Mouse (Mus musculus) C2C12 (cell line): ENCODE data around the gene Col13a1. TPM values are rescaled to one million over a fixed set of nuclear protein-coding genes. Genes with fewer than 3 reads are reported as not detected.

Experiments
- H3K27me3 ChIP-seq: one replicate; pipeline ENCODE4 v1.6.1; 2011; ENCODE audit not compliant: control insufficient read depth, insufficient read depth, insufficient read length
- H3K36me3 ChIP-seq: one replicate; pipeline ENCODE4 v1.6.1; 2011; ENCODE audit not compliant: control insufficient read depth, insufficient read depth
- H3K4me3 ChIP-seq: one replicate; pipeline ENCODE4 v1.5.1; 2011; ENCODE audit warnings: mild to moderate bottlenecking, control low read depth; ENCODE audit not compliant: poor library complexity, insufficient read depth, severe bottlenecking
- H3K79me2 ChIP-seq: one replicate; pipeline ENCODE4 v1.6.1; 2011; ENCODE audit not compliant: control insufficient read depth, insufficient read depth
- H3K79me3 ChIP-seq: one replicate; pipeline ENCODE4 v1.6.1; 2011; ENCODE audit warnings: low read depth, control low read depth
- H3ac ChIP-seq: one replicate; pipeline ENCODE3; 2011; ENCODE audit warnings: low read depth; ENCODE audit not compliant: control insufficient read depth, insufficient read length
- CEBPB ChIP-seq: IDR thresholded peaks from one replicate; pipeline ENCODE4 v1.6.1; 2011; ENCODE audit warnings: low read depth, mild to moderate bottlenecking, control low read depth, moderate library complexity
- CTCF ChIP-seq: IDR thresholded peaks from one replicate; pipeline ENCODE4 v1.5.1; 2011; ENCODE audit not compliant: control insufficient read depth, insufficient read depth, insufficient read length
- FOSL1 ChIP-seq: IDR thresholded peaks from one replicate; pipeline ENCODE4 v1.8.0; 2011; ENCODE audit warnings: mild to moderate bottlenecking, low read length; ENCODE audit not compliant: poor library complexity, insufficient read depth, severe bottlenecking
- MAX ChIP-seq: IDR thresholded peaks from one replicate; pipeline ENCODE4 v1.6.1; 2011; ENCODE audit warnings: mild to moderate bottlenecking, control low read depth
- MYOD1 ChIP-seq: IDR thresholded peaks from one replicate; pipeline ENCODE4 v1.6.1; 2011; ENCODE audit warnings: low read depth; ENCODE audit not compliant: control insufficient read depth, insufficient read length
- MYOG ChIP-seq: IDR thresholded peaks from one replicate; pipeline ENCODE4 v1.6.1; 2011; ENCODE audit not compliant: control insufficient read depth, insufficient read length; ENCODE audit errors: extremely low read depth
- USF1 ChIP-seq: IDR thresholded peaks from one replicate; pipeline ENCODE4 v1.6.1; 2011; ENCODE audit warnings: low read depth, mild to moderate bottlenecking, control low read depth, moderate library complexity
- polyA plus RNA-seq: library from polyadenylated mRNA; unstranded; fragments of >200 nt; fragmentation: generic; extraction: Trizol; gene quantifications from one replicate; pipeline ENCODE4 v1.2.1, GENCODE M21; 2012; ENCODE audit warnings: missing spikeins

The Col13a1 gene
- polyA plus RNA-seq, 1 experiment, result not detected

DNA sequence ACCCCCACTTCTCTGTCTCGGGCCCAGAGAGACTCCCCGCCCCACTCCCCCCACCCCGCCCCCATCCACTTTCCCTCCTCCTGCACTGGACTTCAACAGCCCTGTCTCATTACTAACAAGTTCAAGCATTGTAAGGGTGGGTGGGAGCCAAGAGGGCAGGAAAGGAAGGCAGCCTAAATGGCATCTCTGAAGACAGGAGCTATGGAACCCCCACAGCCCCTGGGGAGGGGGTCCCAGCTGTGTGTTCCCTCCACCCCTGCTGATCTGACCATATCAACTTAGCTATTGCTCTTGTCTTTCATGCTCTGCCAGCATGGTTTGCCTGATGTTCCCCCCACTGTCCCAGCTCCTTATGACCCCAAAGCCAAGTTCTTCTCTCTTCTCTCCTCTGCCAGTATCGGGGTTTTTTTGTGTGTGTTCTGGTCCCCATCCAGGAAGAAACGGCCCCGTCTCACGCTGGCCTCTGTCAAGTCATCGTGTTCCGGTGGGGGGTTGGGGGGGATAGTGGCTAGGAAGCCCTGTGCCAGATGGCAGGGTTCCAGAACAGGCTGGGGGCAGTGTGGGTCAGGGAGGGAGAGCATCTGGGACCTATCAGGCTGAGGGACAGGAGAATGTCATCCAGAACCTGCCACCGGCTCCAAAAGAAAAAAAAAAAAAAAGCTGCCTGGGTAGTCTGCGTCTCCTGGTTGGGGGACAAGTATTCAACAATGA lies 58.1 kb downstream of the Col13a1 start:
- no peak overlapping the region for H3ac ChIP-seq
- no peaks in the 10 kb centered on the region for H3K79me2 ChIP-seq
- no peak for TF ChIP-seq FOSL1
- TF ChIP-seq MAX, result no peak
- TF ChIP-seq MYOG, result no peak
- no peak for TF ChIP-seq USF1
- TF ChIP-seq CTCF, result no peak
- no peak for TF ChIP-seq CEBPB
- no peak for TF ChIP-seq MYOD1
- no peaks in the 10 kb centered on the region for H3K79me3 ChIP-seq
- no peaks in the 10 kb centered on the region for H3K36me3 ChIP-seq
- H3K4me3 ChIP-seq, result no peak overlapping the region
- no peaks in the 10 kb centered on the region for H3K27me3 ChIP-seq

DNA sequence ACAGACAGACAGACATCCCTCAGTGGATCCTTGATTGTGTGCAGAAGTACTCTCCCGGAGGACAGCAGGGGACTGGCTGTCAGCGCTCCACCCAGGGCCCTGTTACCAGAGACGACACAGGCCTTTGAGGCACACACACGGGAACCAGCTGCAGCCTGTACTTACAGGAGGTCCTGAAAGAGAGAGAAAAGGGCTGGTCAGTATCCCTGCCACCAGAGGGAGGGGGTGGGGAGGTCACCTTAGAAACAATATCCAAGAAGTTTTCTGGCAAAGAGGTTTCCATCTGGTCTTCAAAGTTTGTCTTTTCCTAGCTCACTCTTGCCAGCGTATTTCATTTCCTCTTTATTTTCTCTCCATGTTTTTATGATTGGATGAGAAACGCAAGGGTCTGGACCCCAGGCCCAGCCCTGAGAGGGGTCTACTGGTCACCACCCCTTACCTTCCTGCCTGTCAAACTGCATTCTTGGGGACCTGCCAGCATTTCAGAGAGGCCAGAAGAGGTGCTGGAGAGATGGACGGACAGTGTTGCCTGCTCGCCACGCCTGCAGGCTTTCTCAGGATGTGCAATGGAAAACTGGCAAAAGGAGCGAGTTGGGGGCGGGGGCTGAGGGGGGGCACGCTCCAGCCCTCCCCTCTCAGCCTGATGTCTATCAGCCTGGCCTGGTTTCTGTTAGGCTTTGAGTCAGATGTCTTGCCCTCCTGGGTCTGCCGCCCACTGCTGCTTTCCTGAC lies 58.8 kb downstream of the Col13a1 start:
- Histone ChIP-seq H3K79me2 (no peaks in the 10 kb centered on the region), H3K36me3 (no peaks in the 10 kb centered on the region), H3K79me3 (no peaks in the 10 kb centered on the region), H3K27me3 (no peaks in the 10 kb centered on the region), H3ac (no peak overlapping the region), H3K4me3 (no peak overlapping the region)
- no peak for TF ChIP-seq FOSL1

DNA sequence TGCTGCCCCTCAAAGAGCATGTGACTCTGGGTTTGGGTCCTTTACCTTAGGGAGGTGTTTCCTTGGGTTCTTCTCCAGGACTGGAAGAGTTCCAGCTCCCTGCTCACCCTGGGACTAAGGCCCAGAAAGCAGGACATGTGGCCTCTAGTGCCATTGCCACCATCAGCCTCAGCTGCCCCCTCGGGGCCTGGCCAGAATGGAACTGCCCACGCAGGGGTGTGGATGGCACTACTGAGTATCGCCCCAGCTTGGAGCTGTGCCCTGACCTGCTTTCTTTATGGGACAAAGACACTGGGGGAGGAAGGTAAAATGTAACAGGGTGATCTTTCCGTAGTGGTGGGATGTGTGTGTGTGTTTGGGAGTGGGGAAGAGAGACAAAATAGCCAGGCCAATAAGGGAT lies 59.4 kb downstream of the Col13a1 start:
- H3K4me3 ChIP-seq, result no peak overlapping the region
- no peaks in the 10 kb centered on the region for H3K27me3 ChIP-seq
- TF ChIP-seq CTCF (no peak), CEBPB (no peak), USF1 (no peak), FOSL1 (no peak), MYOG (no peak), MAX (no peak)
- H3K79me3 ChIP-seq, result no peaks in the 10 kb centered on the region
- H3K79me2 ChIP-seq, result no peaks in the 10 kb centered on the region
- H3K36me3 ChIP-seq, result no peaks in the 10 kb centered on the region
- H3ac ChIP-seq, result no peak overlapping the region

DNA sequence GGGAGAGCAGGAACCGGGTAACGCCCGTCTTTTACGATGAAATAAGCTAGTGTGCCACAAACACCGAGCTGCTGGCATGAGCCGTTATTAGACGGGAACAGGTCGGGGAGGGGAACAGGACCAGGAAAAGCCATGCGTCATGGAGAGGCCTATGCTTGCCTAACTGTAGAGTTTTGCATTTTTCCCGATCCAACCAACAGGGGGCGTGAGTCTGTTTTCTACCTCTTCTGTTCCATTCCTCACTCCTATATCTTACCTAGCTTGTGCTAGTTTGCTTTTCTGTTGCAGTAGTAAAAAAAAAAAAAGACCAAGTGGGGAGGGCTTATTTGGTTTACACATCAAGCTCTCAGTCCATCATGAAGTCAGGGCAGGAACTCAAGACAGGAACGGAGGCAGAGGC lies 61.8 kb downstream of the Col13a1 start:
- H3K4me3 ChIP-seq, result no peak overlapping the region
- TF ChIP-seq MYOD1 (no peak), FOSL1 (no peak), MYOG (no peak), USF1 (no peak), MAX (no peak), CTCF (no peak), CEBPB (no peak)
- H3K79me2 ChIP-seq, result no peaks in the 10 kb centered on the region
- no peak overlapping the region for H3ac ChIP-seq
- H3K79me3 ChIP-seq, result no peaks in the 10 kb centered on the region
- no peaks in the 10 kb centered on the region for H3K27me3 ChIP-seq
- H3K36me3 ChIP-seq, result no peaks in the 10 kb centered on the region

DNA sequence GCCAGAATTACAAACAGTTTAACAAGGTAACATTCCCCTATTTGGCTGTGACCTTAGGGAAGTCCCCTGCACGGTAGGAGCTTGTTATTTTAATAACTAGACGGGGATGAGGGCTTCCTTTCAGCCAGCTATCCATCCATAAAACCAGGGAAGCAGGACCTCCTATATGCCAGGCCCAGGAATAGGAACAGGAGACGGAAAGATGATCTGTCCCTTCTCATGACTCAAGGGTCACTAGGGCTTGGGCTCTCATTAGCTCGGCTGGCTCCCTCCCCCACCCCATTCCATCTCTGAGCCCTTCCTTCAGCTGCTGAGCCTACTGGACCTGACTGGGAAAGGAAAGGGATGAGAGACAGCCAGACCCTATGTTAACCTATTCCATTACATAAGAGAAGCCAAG lies 67.1 kb downstream of the Col13a1 start:
- Histone ChIP-seq H3K4me3 (no peak overlapping the region), H3K27me3 (peaks cover 1% of the 10 kb centered on the region), H3K79me3 (no peaks in the 10 kb centered on the region), H3K36me3 (no peaks in the 10 kb centered on the region), H3K79me2 (no peaks in the 10 kb centered on the region), H3ac (no peak overlapping the region)
- no peak for TF ChIP-seq MAX
- TF ChIP-seq CEBPB, result no peak
- no peak for TF ChIP-seq MYOG
- TF ChIP-seq USF1, result no peak
- no peak for TF ChIP-seq CTCF
- TF ChIP-seq MYOD1, result no peak
- no peak for TF ChIP-seq FOSL1

DNA sequence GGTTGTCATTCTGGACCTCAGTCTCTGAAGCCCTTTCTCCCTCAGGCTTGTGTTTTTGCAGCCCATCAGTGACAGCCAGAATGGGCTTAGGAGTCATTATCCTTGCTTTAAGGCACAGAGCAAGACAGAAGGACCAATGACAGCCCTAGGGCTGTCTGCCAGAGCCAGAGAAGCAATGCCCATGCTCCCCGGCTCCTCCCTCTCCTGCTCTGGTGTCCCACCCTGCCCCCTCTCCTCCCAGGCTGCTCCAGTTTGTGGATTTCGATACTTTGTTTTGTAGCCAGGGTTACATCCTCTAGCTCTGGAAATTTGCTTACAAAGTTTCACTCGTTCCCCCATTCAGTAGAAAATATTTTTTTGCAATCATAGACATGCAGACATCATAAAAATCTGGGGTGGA lies 69.9 kb downstream of the Col13a1 start:
- TF ChIP-seq MAX, result no peak
- no peak for TF ChIP-seq CEBPB
- no peak for TF ChIP-seq MYOD1
- TF ChIP-seq FOSL1, result no peak
- TF ChIP-seq CTCF, result no peak
- no peak for TF ChIP-seq USF1
- no peak for TF ChIP-seq MYOG
- Histone ChIP-seq H3K79me3 (no peaks in the 10 kb centered on the region), H3K79me2 (no peaks in the 10 kb centered on the region), H3K4me3 (no peak overlapping the region), H3K27me3 (peaks cover 3% of the 10 kb centered on the region), H3K36me3 (no peaks in the 10 kb centered on the region), H3ac (no peak overlapping the region)
